Mouse (Mus musculus): ENCODE results near the gene B3gnt7. TPM values are rescaled to one million over a fixed set of nuclear protein-coding genes. Genes with fewer than 3 reads are reported as not detected.

Gene B3gnt7
- polyA plus RNA-seq, 1 experiment, result 54.9 TPM

GRCm38 (mm10) chr1:86303873-86304250 lies 1.2 kb downstream of the B3gnt7 start:
- Histone ChIP-seq H3K4me3 (ENCODE audit: low read depth, low read length) (peak overlapping the region; percentile 94), H3K36me3 (ENCODE audit: control insufficient read depth, insufficient read depth, low read length, poor library complexity, severe bottlenecking) (peaks cover 19% of the 10 kb centered on the region), H3K4me1 (ENCODE audit: control insufficient read depth, insufficient read depth, low read length) (peaks cover 13% of the 10 kb centered on the region), H3K9ac (ENCODE audit: low read depth, poor library complexity, severe bottlenecking) (peak overlapping the region; percentile 94), H3K27me3 (ENCODE audit: control insufficient read depth, insufficient read depth, low read length, poor library complexity, severe bottlenecking) (no peaks in the 10 kb centered on the region), H3K27ac (ENCODE audit: insufficient read depth, low read length) (peak overlapping the region; percentile 73), H3K9me3 (replicated peaks; ENCODE audit: control insufficient read depth, insufficient read depth, low read length, poor library complexity, severe bottlenecking) (no peaks in the 10 kb centered on the region)
- TF ChIP-seq EP300 (IDR thresholded peaks at IDR 0.05; ENCODE audit: insufficient read depth, low read depth, low read length), result no peak
- TF ChIP-seq CTCF (IDR thresholded peaks at IDR 0.05; ENCODE audit: low read depth, low read length), result no peak
- no peak for TF ChIP-seq POLR2A (IDR thresholded peaks at IDR 0.05; ENCODE audit: insufficient read depth, low read length)

DNA sequence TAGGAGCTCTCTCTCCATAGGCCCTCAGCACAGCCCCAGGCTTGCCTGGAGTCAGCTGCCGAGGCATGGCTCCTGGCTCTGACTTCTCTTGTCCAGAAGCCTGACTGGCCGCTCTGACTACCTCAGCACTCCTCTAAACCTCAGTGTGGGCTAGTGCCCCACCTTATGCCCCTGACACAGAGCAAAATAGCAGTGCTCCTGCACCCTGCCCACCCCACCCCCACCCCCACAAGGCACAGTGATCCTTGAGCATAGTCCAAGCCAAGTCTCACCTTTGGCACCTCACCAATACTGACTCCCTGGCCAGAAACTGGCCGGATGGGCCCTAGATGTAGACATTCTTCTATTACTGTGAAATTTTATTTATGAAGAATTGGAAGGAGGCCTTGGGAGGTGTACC lies 4.1 kb downstream of the B3gnt7 start:
- Histone ChIP-seq H3K9me3 (replicated peaks; ENCODE audit: control insufficient read depth, insufficient read depth, low read length, poor library complexity, severe bottlenecking) (no peaks in the 10 kb centered on the region), H3K4me3 (ENCODE audit: low read depth, low read length) (no peak overlapping the region), H3K36me3 (ENCODE audit: control insufficient read depth, insufficient read depth, low read length, poor library complexity, severe bottlenecking) (peaks cover 19% of the 10 kb centered on the region), H3K4me1 (ENCODE audit: control insufficient read depth, insufficient read depth, low read length) (peaks cover 4% of the 10 kb centered on the region), H3K9ac (ENCODE audit: low read depth, poor library complexity, severe bottlenecking) (peak overlapping the region; percentile 26), H3K27ac (ENCODE audit: insufficient read depth, low read length) (peak overlapping the region; percentile 96), H3K27me3 (ENCODE audit: control insufficient read depth, insufficient read depth, low read length, poor library complexity, severe bottlenecking) (no peaks in the 10 kb centered on the region)
- TF ChIP-seq POLR2A (IDR thresholded peaks at IDR 0.05; ENCODE audit: insufficient read depth, low read length) (no peak), EP300 (IDR thresholded peaks at IDR 0.05; ENCODE audit: insufficient read depth, low read depth, low read length) (0 out of 2 replicates have a peak, but pooled peaks have one; percentile 9)

- H3K4me3 ChIP-seq (ENCODE audit: low read depth, low read length), result peak overlapping the region; percentile 28
- H3K27me3 ChIP-seq (ENCODE audit: control insufficient read depth, insufficient read depth, low read length, poor library complexity, severe bottlenecking), result no peaks in the 10 kb centered on the region
- peak overlapping the region; percentile 96 for H3K27ac ChIP-seq (ENCODE audit: insufficient read depth, low read length)
- peaks cover 19% of the 10 kb centered on the region for H3K36me3 ChIP-seq (ENCODE audit: control insufficient read depth, insufficient read depth, low read length, poor library complexity, severe bottlenecking)
- TF ChIP-seq CTCF (IDR thresholded peaks at IDR 0.05; ENCODE audit: low read depth, low read length) (no peak), POLR2A (IDR thresholded peaks at IDR 0.05; ENCODE audit: insufficient read depth, low read length) (no peak)
- H3K9me3 ChIP-seq (replicated peaks; ENCODE audit: control insufficient read depth, insufficient read depth, low read length, poor library complexity, severe bottlenecking), result no peaks in the 10 kb centered on the region
- H3K4me1 ChIP-seq (ENCODE audit: control insufficient read depth, insufficient read depth, low read length), result peaks cover 4% of the 10 kb centered on the region
- peak overlapping the region; percentile 26 for H3K9ac ChIP-seq (ENCODE audit: low read depth, poor library complexity, severe bottlenecking)
Observed at GRCm38 (mm10) chr1:86307177-86307762, 4.6 kb downstream of the B3gnt7 start.

DNA sequence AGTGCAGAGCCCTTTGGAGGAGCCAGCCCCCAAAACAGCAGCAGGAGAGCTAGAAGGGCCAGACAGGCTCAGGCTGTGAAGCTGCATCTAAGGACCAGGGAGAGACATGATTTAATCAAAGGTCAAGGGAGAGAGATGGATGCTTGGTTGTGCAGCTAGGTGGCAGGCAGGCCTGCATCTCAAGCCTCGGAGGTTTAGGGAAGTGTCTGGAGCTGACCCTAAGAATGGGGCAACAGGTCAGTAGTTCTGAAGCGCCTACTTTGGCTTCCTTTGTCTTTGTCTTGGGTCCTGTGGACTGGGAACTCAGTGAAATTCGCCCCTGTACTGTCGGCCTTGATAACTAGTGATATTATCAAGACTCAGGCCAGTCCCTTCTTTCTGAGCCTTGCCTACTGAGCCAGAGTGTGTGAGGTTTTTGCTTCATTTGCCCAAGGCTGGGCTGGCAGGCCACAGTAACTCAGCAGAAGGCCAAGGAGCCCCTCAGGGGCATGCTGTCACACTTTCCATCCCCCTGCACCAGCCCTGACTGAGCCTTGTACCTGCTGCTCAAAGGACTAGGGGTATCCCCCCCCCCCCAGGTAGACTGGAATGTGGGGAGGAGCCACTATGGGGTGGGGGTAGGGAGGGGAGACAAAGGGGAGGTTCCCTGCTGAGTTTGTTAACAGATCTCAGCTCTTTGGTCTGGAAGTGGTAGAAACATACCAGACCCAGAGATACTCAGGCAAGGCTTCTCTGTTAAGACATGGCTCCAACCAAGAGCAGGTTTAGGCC lies 5.4 kb downstream of the B3gnt7 start:
- Histone ChIP-seq H3K27ac (ENCODE audit: insufficient read depth, low read length) (peak overlapping the region; percentile 96), H3K9ac (ENCODE audit: low read depth, poor library complexity, severe bottlenecking) (peak overlapping the region; percentile 26), H3K9me3 (replicated peaks; ENCODE audit: control insufficient read depth, insufficient read depth, low read length, poor library complexity, severe bottlenecking) (no peaks in the 10 kb centered on the region), H3K4me3 (ENCODE audit: low read depth, low read length) (peak overlapping the region; percentile 19; the same call in 1 of the 2 replicates), H3K4me1 (ENCODE audit: control insufficient read depth, insufficient read depth, low read length) (peaks cover 4% of the 10 kb centered on the region), H3K27me3 (ENCODE audit: control insufficient read depth, insufficient read depth, low read length, poor library complexity, severe bottlenecking) (no peaks in the 10 kb centered on the region), H3K36me3 (ENCODE audit: control insufficient read depth, insufficient read depth, low read length, poor library complexity, severe bottlenecking) (peaks cover 19% of the 10 kb centered on the region)
- TF ChIP-seq POLR2A (IDR thresholded peaks at IDR 0.05; ENCODE audit: insufficient read depth, low read length), result peak; percentile 50
- peak; percentile 23 for TF ChIP-seq CTCF (IDR thresholded peaks at IDR 0.05; ENCODE audit: low read depth, low read length)
- peak; percentile 97 for TF ChIP-seq EP300 (IDR thresholded peaks at IDR 0.05; ENCODE audit: insufficient read depth, low read depth, low read length)

GRCm38 (mm10) chr1:86309270-86309833 lies 6.7 kb downstream of the B3gnt7 start:
- Histone ChIP-seq H3K4me3 (ENCODE audit: low read depth, low read length) (peak overlapping the region; percentile 35), H3K27me3 (ENCODE audit: control insufficient read depth, insufficient read depth, low read length, poor library complexity, severe bottlenecking) (no peaks in the 10 kb centered on the region), H3K9ac (ENCODE audit: low read depth, poor library complexity, severe bottlenecking) (peak overlapping the region; percentile 26), H3K4me1 (ENCODE audit: control insufficient read depth, insufficient read depth, low read length) (peaks cover 4% of the 10 kb centered on the region), H3K9me3 (replicated peaks; ENCODE audit: control insufficient read depth, insufficient read depth, low read length, poor library complexity, severe bottlenecking) (no peaks in the 10 kb centered on the region), H3K36me3 (ENCODE audit: control insufficient read depth, insufficient read depth, low read length, poor library complexity, severe bottlenecking) (peaks cover 19% of the 10 kb centered on the region), H3K27ac (ENCODE audit: insufficient read depth, low read length) (peak overlapping the region; percentile 95)
- no peak for TF ChIP-seq CTCF (IDR thresholded peaks at IDR 0.05; ENCODE audit: low read depth, low read length)
- no peak for TF ChIP-seq POLR2A (IDR thresholded peaks at IDR 0.05; ENCODE audit: insufficient read depth, low read length)
- peak; percentile 94 for TF ChIP-seq EP300 (IDR thresholded peaks at IDR 0.05; ENCODE audit: insufficient read depth, low read depth, low read length)

All from ES-Bruce4 (cell line).